Mouse (Mus musculus) spleen, adult 2 months (tissue): ENCODE data around the gene Mapk10.

Experiments used
- CTCF ChIP-seq: fragments of 200-500 bp; IDR thresholded peaks from 2 replicates; pipeline ENCODE4 v1.5.1; 2011; ENCODE audit warnings: mild to moderate bottlenecking, inconsistent platforms; ENCODE audit not compliant: insufficient read depth, insufficient read length, insufficient replicate concordance; ENCODE audit errors: extremely low read depth
- POLR2A ChIP-seq: fragments of 200-500 bp; IDR thresholded peaks from 2 replicates; pipeline ENCODE4 v1.6.1; 2011; ENCODE audit warnings: low read depth, low read length, inconsistent platforms

GRCm38 (mm10) chr5:103105441-103106414 lies 105.4 kb downstream of the Mapk10 start:
- TF ChIP-seq CTCF (no peak), POLR2A (no peak)
